Mouse (Mus musculus) erythroblast, embryonic 14.5 days (primary cell): Measurements from ENCODE around the gene Atrnl1. TPM values are rescaled to one million over a fixed set of nuclear protein-coding genes. Genes with fewer than 3 reads are reported as not detected.

Experiments
- H3K27me3 ChIP-seq: 2 replicates; pipeline ENCODE4 v1.6.1; 2012; ENCODE audit warnings: inconsistent platforms; ENCODE audit not compliant: control insufficient read depth
- H3K36me3 ChIP-seq: 2 replicates; pipeline ENCODE4 v1.6.1; 2012; ENCODE audit warnings: mild to moderate bottlenecking, inconsistent platforms; ENCODE audit not compliant: control insufficient read depth
- H3K4me1 ChIP-seq: 2 replicates; pipeline ENCODE4 v1.6.1; 2012; ENCODE audit warnings: inconsistent platforms; ENCODE audit not compliant: control insufficient read depth
- H3K4me3 ChIP-seq: replicated peaks from 2 replicates; pipeline ENCODE3; 2012; ENCODE audit warnings: moderate library complexity, mild to moderate bottlenecking, inconsistent platforms
- H3K9me3 ChIP-seq: 2 replicates; pipeline ENCODE4 v1.6.1; 2012; ENCODE audit warnings: low read length, inconsistent platforms, mixed read lengths; ENCODE audit not compliant: control insufficient read depth
- GATA1 ChIP-seq: IDR thresholded peaks from 2 replicates; pipeline ENCODE4 v1.6.1; 2012; ENCODE audit warnings: low read length, inconsistent platforms, mixed read lengths
- TAL1 ChIP-seq: IDR thresholded peaks from 3 replicates; pipeline ENCODE4 v1.6.1; 2012; ENCODE audit warnings: low read length, inconsistent platforms, mixed read lengths
- polyA plus RNA-seq: library from polyadenylated mRNA; stranded (reverse); fragments of >175 nt; gene quantifications from 2 replicates; pipeline ENCODE4 v1.2.3, GENCODE M21; 2012

The Atrnl1 gene
- polyA plus RNA-seq, 1 experiment: 0.02 TPM

GRCm38 (mm10) chr19:57585231-57585792, 25.5 kb upstream of the Atrnl1 start:
- Histone ChIP-seq H3K4me3 (no peak overlapping the region), H3K4me1 (no peaks in the 10 kb centered on the region), H3K9me3 (no peaks in the 10 kb centered on the region), H3K36me3 (no peaks in the 10 kb centered on the region), H3K27me3 (no peaks in the 10 kb centered on the region)
- TF ChIP-seq TAL1: no peak
- no peak for TF ChIP-seq GATA1

- TF ChIP-seq TAL1: no peak
- no peak for TF ChIP-seq GATA1
- no peaks in the 10 kb centered on the region for H3K36me3 ChIP-seq
- H3K4me1 ChIP-seq: no peaks in the 10 kb centered on the region
- H3K9me3 ChIP-seq: no peaks in the 10 kb centered on the region
- no peak overlapping the region for H3K4me3 ChIP-seq
- no peaks in the 10 kb centered on the region for H3K27me3 ChIP-seq
Measured at GRCm38 (mm10) chr19:57586172-57586571, 24.7 kb upstream of the Atrnl1 start.

GRCm38 (mm10) chr19:57589516-57589915, 21.3 kb upstream of the Atrnl1 start:
- TF ChIP-seq GATA1: no peak
- no peak for TF ChIP-seq TAL1
- Histone ChIP-seq H3K4me3 (no peak overlapping the region), H3K36me3 (no peaks in the 10 kb centered on the region), H3K27me3 (no peaks in the 10 kb centered on the region), H3K9me3 (no peaks in the 10 kb centered on the region), H3K4me1 (no peaks in the 10 kb centered on the region)

- Histone ChIP-seq H3K27me3 (no peaks in the 10 kb centered on the region), H3K9me3 (no peaks in the 10 kb centered on the region), H3K4me1 (no peaks in the 10 kb centered on the region), H3K4me3 (no peak overlapping the region), H3K36me3 (no peaks in the 10 kb centered on the region)
- TF ChIP-seq TAL1 (no peak), GATA1 (no peak)
Measured at GRCm38 (mm10) chr19:57590895-57591294, 19.9 kb upstream of the Atrnl1 start.

- no peak for TF ChIP-seq GATA1
- no peak for TF ChIP-seq TAL1
Measured at GRCm38 (mm10) chr19:57591631-57592030, 19.2 kb upstream of the Atrnl1 start.

GRCm38 (mm10) chr19:57592355-57592754, 18.5 kb upstream of the Atrnl1 start:
- TF ChIP-seq GATA1 (no peak), TAL1 (no peak)
- H3K36me3 ChIP-seq: no peaks in the 10 kb centered on the region
- H3K9me3 ChIP-seq: no peaks in the 10 kb centered on the region
- H3K4me1 ChIP-seq: no peaks in the 10 kb centered on the region
- H3K27me3 ChIP-seq: no peaks in the 10 kb centered on the region
- no peak overlapping the region for H3K4me3 ChIP-seq

More at GRCm38 (mm10) chr19:57591631-57592030, 19.2 kb upstream of the Atrnl1 start:
- no peak overlapping the region for H3K4me3 ChIP-seq
- no peaks in the 10 kb centered on the region for H3K36me3 ChIP-seq
- H3K27me3 ChIP-seq: no peaks in the 10 kb centered on the region
- no peaks in the 10 kb centered on the region for H3K9me3 ChIP-seq
- no peaks in the 10 kb centered on the region for H3K4me1 ChIP-seq

- Histone ChIP-seq H3K36me3 (no peaks in the 10 kb centered on the region), H3K4me1 (peaks cover 6% of the 10 kb centered on the region), H3K4me3 (no peak overlapping the region), H3K27me3 (no peaks in the 10 kb centered on the region), H3K9me3 (no peaks in the 10 kb centered on the region)
- TF ChIP-seq GATA1 (no peak), TAL1 (no peak)
Measured at GRCm38 (mm10) chr19:57599126-57599525, 11.7 kb upstream of the Atrnl1 start.

GRCm38 (mm10) chr19:57600233-57600929, 10.5 kb upstream of the Atrnl1 start:
- Histone ChIP-seq H3K9me3 (no peaks in the 10 kb centered on the region), H3K4me1 (peaks cover 6% of the 10 kb centered on the region), H3K27me3 (no peaks in the 10 kb centered on the region), H3K4me3 (no peak overlapping the region), H3K36me3 (no peaks in the 10 kb centered on the region)
- TF ChIP-seq TAL1 (no peak), GATA1 (no peak)

- H3K9me3 ChIP-seq: no peaks in the 10 kb centered on the region
- H3K36me3 ChIP-seq: no peaks in the 10 kb centered on the region
- TF ChIP-seq TAL1: no peak
- TF ChIP-seq GATA1: no peak
- H3K27me3 ChIP-seq: no peaks in the 10 kb centered on the region
- H3K4me1 ChIP-seq: peaks cover 6% of the 10 kb centered on the region
- no peak overlapping the region for H3K4me3 ChIP-seq
Measured at GRCm38 (mm10) chr19:57600930-57601328, 9.9 kb upstream of the Atrnl1 start.
